Mouse (Mus musculus) liver, embryonic 14.5 days (tissue): ENCODE results near the gene Trim9. TPM values are rescaled to one million over a fixed set of nuclear protein-coding genes. Genes with fewer than 3 reads are reported as not detected.

Experiments
- ATAC-seq: fragments of 200-750 bp; cut with Nextera tagmentation; 2 replicates; pipeline ENCODE4 v1.8.0; 2017; ENCODE audit warnings: moderate number of reproducible peaks, mild to moderate bottlenecking, moderate library complexity; ENCODE audit not compliant: insufficient read depth
- DNase-seq, 3 experiments: peaks; one replicate each; pipeline ENCODE4 v3.0.0-alpha.2; 2012 to 2013; ENCODE audit warnings: low read depth in 3 of 3, low spot score in 3 of 3
- H3K27ac ChIP-seq: fragments of 300-500 bp; sonication (generic); 2 replicates; pipeline ENCODE4 v1.5.1; 2014; ENCODE audit warnings: moderate library complexity, mild to moderate bottlenecking, control low read depth, inconsistent platforms
- H3K27me3 ChIP-seq: fragments of 300-500 bp; sonication (generic); 2 replicates; pipeline ENCODE4 v1.6.1; 2014; ENCODE audit warnings: mild to moderate bottlenecking, low read length, moderate library complexity; ENCODE audit not compliant: control insufficient read depth, insufficient read depth
- H3K36me3 ChIP-seq: fragments of 300-500 bp; sonication (generic); replicated peaks from 2 replicates; pipeline ENCODE4 v1.6.1; 2014; ENCODE audit warnings: low read depth; ENCODE audit not compliant: control insufficient read depth, insufficient read depth
- H3K4me1 ChIP-seq, 2 experiments: fragments of 200-500 bp in 1 of 2; fragments of 300-500 bp in 1 of 2; sonication (generic) in 1 of 2; replicated peaks; 2 replicates each; pipeline ENCODE4 v1.6.1; 2012 to 2014; ENCODE audit warnings: antibody characterized with exemption in 1 of 2, inconsistent platforms in 1 of 2, low read length in 1 of 2; ENCODE audit not compliant: control insufficient read depth in 2 of 2, insufficient read depth in 2 of 2
- H3K4me2 ChIP-seq: fragments of 300-500 bp; sonication (generic); 2 replicates; pipeline ENCODE4 v1.6.1; 2014; ENCODE audit warnings: low read depth, mild to moderate bottlenecking, control low read depth, moderate library complexity
- H3K4me3 ChIP-seq, 2 experiments: fragments of 200-500 bp in 1 of 2; fragments of 300-500 bp in 1 of 2; sonication (generic) in 1 of 2; 2 replicates each; pipeline ENCODE4 v1.5.1; 2012 to 2014; ENCODE audit warnings: low read depth in 2 of 2, low read length in 2 of 2, mild to moderate bottlenecking in 2 of 2, control low read depth in 1 of 2, inconsistent platforms in 1 of 2, moderate library complexity in 1 of 2; ENCODE audit not compliant: insufficient read depth in 1 of 2
- H3K9ac ChIP-seq: fragments of 300-500 bp; sonication (generic); replicated peaks from 2 replicates; pipeline ENCODE4 v1.6.1; 2014; ENCODE audit warnings: mild to moderate bottlenecking, control low read depth, moderate library complexity
- H3K9me3 ChIP-seq: fragments of 300-500 bp; sonication (generic); 2 replicates; pipeline ENCODE4 v1.6.1; 2016; ENCODE audit warnings: low read length, mixed read lengths; ENCODE audit not compliant: control insufficient read depth
- CTCF ChIP-seq: IDR thresholded peaks from 2 replicates; pipeline ENCODE4 v1.5.1; 2016; ENCODE audit warnings: antibody characterized with exemption, low read depth, control low read depth
- EP300 ChIP-seq: IDR thresholded peaks from 2 replicates; pipeline ENCODE4 v1.6.1; 2016; ENCODE audit warnings: antibody characterized with exemption, low read depth
- WGBS: fragments of 180-500 bp; shearing (Covaris S2); extraction: QIAGEN DNeasy Blood & Tissue Kit; methylation state at CpG from one replicate; pipeline ENCODE4 v1.1.7; 2014; ENCODE audit not compliant: insufficient replicate concordance; 5-methylcytosine and 5-hydroxymethylcytosine counted together
- polyA plus RNA-seq, 2 experiments: library from polyadenylated mRNA; depleted of rRNA in 1 of 2; stranded (reverse) in 1 of 2; unstranded in 1 of 2; fragments of >200 nt; fragmentation: Nextera tagmentation in 1 of 2; extraction: Ambion mirVana in 1 of 2; gene quantifications; 2 replicates each; pipeline versions ENCODE4 v1.2.1 to v1.2.3; 2012 to 2014

Trim9 gene
- polyA plus RNA-seq, 2 experiments, result 0.01 to 0.04 TPM

GRCm38 (mm10) chr12:70307062-70307461 is 40.4 kb downstream of the Trim9 start:
- 64% methylated on average over 5 of the region's 5 CpGs for WGBS
- H3K4me2 ChIP-seq, result no peak overlapping the region
- no peaks in the 10 kb centered on the region for H3K9me3 ChIP-seq
- no peaks in the 10 kb centered on the region for H3K27me3 ChIP-seq
- H3K27ac ChIP-seq, result no peak overlapping the region
- H3K36me3 ChIP-seq, result no peaks in the 10 kb centered on the region
- TF ChIP-seq EP300 (no peak), CTCF (no peak)
- ATAC-seq (no peak), DNase-seq (no peak)
- H3K4me1 ChIP-seq, result peaks cover 0 to 8% of the 10 kb centered on the region in 2 experiments; a peak in 3 of 4 replicates
- no peak overlapping the region for H3K4me3 ChIP-seq
- H3K9ac ChIP-seq, result no peak overlapping the region

- DNase-seq (no peak), ATAC-seq (no peak)
- Histone ChIP-seq H3K4me2 (no peak overlapping the region), H3K9me3 (no peaks in the 10 kb centered on the region), H3K4me1 (peaks cover 0 to 8% of the 10 kb centered on the region in 2 experiments; a peak in 3 of 4 replicates), H3K4me3 (no peak overlapping the region), H3K9ac (no peak overlapping the region), H3K27ac (no peak overlapping the region), H3K36me3 (no peaks in the 10 kb centered on the region), H3K27me3 (no peaks in the 10 kb centered on the region)
- WGBS, result 69% methylated on average over 6 of the region's 6 CpGs
- TF ChIP-seq EP300 (no peak), CTCF (no peak)
These were observed 43.4 kb downstream of the Trim9 start for GRCm38 (mm10) chr12:70304014-70304413.

- WGBS, result 16% methylated on average over 7 of the region's 7 CpGs
- H3K27ac ChIP-seq, result no peak overlapping the region
- DNase-seq (peak; percentile 37 to 46 (median 39)), ATAC-seq (peak; percentile 96)
- H3K27me3 ChIP-seq, result no peaks in the 10 kb centered on the region
- H3K4me1 ChIP-seq, result peaks cover 0 to 8% of the 10 kb centered on the region in 2 experiments; a peak in 3 of 4 replicates
- no peak overlapping the region for H3K4me2 ChIP-seq
- no peak overlapping the region for H3K9ac ChIP-seq
- TF ChIP-seq CTCF (no peak), EP300 (peak; percentile 52)
- no peak overlapping the region for H3K4me3 ChIP-seq
- H3K9me3 ChIP-seq, result no peaks in the 10 kb centered on the region
- no peaks in the 10 kb centered on the region for H3K36me3 ChIP-seq
These were observed 43.9 kb downstream of the Trim9 start for GRCm38 (mm10) chr12:70303525-70303924.

GRCm38 (mm10) chr12:70302022-70302720 is 45.2 kb downstream of the Trim9 start:
- Histone ChIP-seq H3K36me3 (no peaks in the 10 kb centered on the region), H3K9ac (no peak overlapping the region), H3K9me3 (no peaks in the 10 kb centered on the region), H3K27me3 (no peaks in the 10 kb centered on the region), H3K27ac (no peak overlapping the region), H3K4me2 (no peak overlapping the region), H3K4me1 (peaks cover 0 to 8% of the 10 kb centered on the region in 2 experiments; a peak in 3 of 4 replicates), H3K4me3 (no peak overlapping the region)
- DNase-seq (no peak), ATAC-seq (no peak)
- no peak for TF ChIP-seq CTCF
- no peak for TF ChIP-seq EP300
- 69% methylated on average over 5 of the region's 5 CpGs for WGBS

GRCm38 (mm10) chr12:70293927-70294684 is 53.3 kb downstream of the Trim9 start:
- no peak for ATAC-seq
- H3K36me3 ChIP-seq, result no peaks in the 10 kb centered on the region
- no peaks in the 10 kb centered on the region for H3K4me1 ChIP-seq
- H3K27me3 ChIP-seq, result no peaks in the 10 kb centered on the region
- no peak for DNase-seq
- H3K4me3 ChIP-seq, result no peak overlapping the region
- no peaks in the 10 kb centered on the region for H3K9me3 ChIP-seq
- no peak overlapping the region for H3K9ac ChIP-seq
- 59% methylated on average over 5 of the region's 5 CpGs for WGBS
- H3K27ac ChIP-seq, result no peak overlapping the region
- TF ChIP-seq CTCF, result 0 out of 2 replicates have a peak, but pooled peaks have one; percentile 7
- TF ChIP-seq EP300, result no peak
- H3K4me2 ChIP-seq, result no peak overlapping the region
